Mouse (Mus musculus) forebrain, embryonic 12.5 days (tissue): ENCODE measurements at regions not wholly inside any gene's neighbourhood (a gene's known extent, or its start where the extent isn't known, plus 50 kb on each side); places are given as distances from the start of the nearest gene placed in this dataset.
A peak's percentile ranks its signal among the peaks of the same experiment; 100 is the strongest.

Experiments used
- ATAC-seq: fragments of 200-750 bp; cut with Nextera tagmentation; 2 replicates; pipeline ENCODE4 v1.8.0; 2017; ENCODE audit warnings: moderate TSS enrichment; ENCODE audit not compliant: low FRiP score
- H3K27ac ChIP-seq: fragments of 300-500 bp; sonication (generic); 2 replicates; pipeline ENCODE4 v1.5.1; 2016; ENCODE audit warnings: mild to moderate bottlenecking
- H3K27me3 ChIP-seq: fragments of 300-500 bp; sonication (generic); 2 replicates; pipeline ENCODE4 v1.6.1; 2016; ENCODE audit warnings: mild to moderate bottlenecking
- H3K36me3 ChIP-seq: fragments of 300-500 bp; sonication (generic); replicated peaks from 2 replicates; pipeline ENCODE4 v1.6.1; 2016; ENCODE audit warnings: mild to moderate bottlenecking
- H3K4me1 ChIP-seq: fragments of 300-500 bp; sonication (generic); 2 replicates; pipeline ENCODE4 v1.6.1; 2016
- H3K4me2 ChIP-seq: fragments of 300-500 bp; sonication (generic); 2 replicates; pipeline ENCODE4 v1.6.1; 2016; ENCODE audit warnings: mild to moderate bottlenecking, moderate library complexity
- H3K4me3 ChIP-seq: fragments of 300-500 bp; sonication (generic); replicated peaks from 2 replicates; pipeline ENCODE4 v1.5.1; 2016; ENCODE audit warnings: mild to moderate bottlenecking
- H3K9ac ChIP-seq: fragments of 300-500 bp; sonication (generic); 2 replicates; pipeline ENCODE4 v1.6.1; 2016; ENCODE audit warnings: mild to moderate bottlenecking
- H3K9me3 ChIP-seq: fragments of 300-500 bp; sonication (generic); 2 replicates; pipeline ENCODE4 v1.6.1; 2016
- WGBS: fragments of 180-500 bp; shearing (Covaris S2); methylation state at CpG from one replicate; pipeline ENCODE4 v1.1.7; 2016; 5-methylcytosine and 5-hydroxymethylcytosine counted together

DNA sequence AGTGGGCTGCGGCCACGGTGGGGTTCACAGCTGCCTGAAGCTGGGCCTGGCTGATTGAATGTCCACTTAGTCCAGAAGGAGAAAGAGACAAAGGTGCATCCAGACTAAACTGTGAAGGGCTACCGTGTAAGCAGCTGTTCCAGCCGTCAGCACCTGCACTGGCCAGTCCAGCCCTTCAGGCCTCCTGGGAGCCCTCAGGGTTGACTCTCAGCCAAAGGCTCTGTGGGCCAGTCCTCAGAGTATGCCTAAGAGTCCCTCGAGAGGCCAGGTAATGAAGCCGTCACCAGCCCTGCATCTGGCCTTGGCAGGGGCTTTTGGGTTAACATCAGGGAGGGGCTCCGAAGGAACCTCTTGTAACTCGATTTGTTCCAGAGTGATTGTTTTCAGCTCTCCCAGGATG lies 187.4 kb downstream of the Gpd2 start:
- H3K27me3 ChIP-seq: no peaks in the 10 kb centered on the region
- no peaks in the 10 kb centered on the region for H3K9me3 ChIP-seq
- no peak overlapping the region for H3K27ac ChIP-seq
- H3K4me2 ChIP-seq: no peak overlapping the region
- WGBS: 91% methylated on average over 8 of the region's 8 CpGs
- no peaks in the 10 kb centered on the region for H3K36me3 ChIP-seq
- ATAC-seq: no peak
- H3K4me3 ChIP-seq: no peak overlapping the region
- H3K9ac ChIP-seq: no peak overlapping the region
- H3K4me1 ChIP-seq: no peaks in the 10 kb centered on the region

GRCm38 (mm10) chr2:57425439-57425838 lies 188.0 kb downstream of the Gpd2 start:
- WGBS: 93% methylated on average over 5 of the region's 5 CpGs
- Histone ChIP-seq H3K27ac (no peak overlapping the region), H3K36me3 (no peaks in the 10 kb centered on the region), H3K4me1 (no peaks in the 10 kb centered on the region), H3K27me3 (no peaks in the 10 kb centered on the region), H3K9ac (no peak overlapping the region), H3K4me2 (no peak overlapping the region), H3K9me3 (no peaks in the 10 kb centered on the region), H3K4me3 (no peak overlapping the region)
- ATAC-seq: no peak

- no peak overlapping the region for H3K27ac ChIP-seq
- no peaks in the 10 kb centered on the region for H3K36me3 ChIP-seq
- H3K4me2 ChIP-seq: no peak overlapping the region
- 91% methylated on average over 6 of the region's 6 CpGs for WGBS
- no peak overlapping the region for H3K4me3 ChIP-seq
- H3K27me3 ChIP-seq: no peaks in the 10 kb centered on the region
- H3K9ac ChIP-seq: no peak overlapping the region
- ATAC-seq: no peak
- no peaks in the 10 kb centered on the region for H3K9me3 ChIP-seq
- no peaks in the 10 kb centered on the region for H3K4me1 ChIP-seq
These were observed 213.7 kb downstream of the Gpd2 start for GRCm38 (mm10) chr2:57450996-57451770.

DNA sequence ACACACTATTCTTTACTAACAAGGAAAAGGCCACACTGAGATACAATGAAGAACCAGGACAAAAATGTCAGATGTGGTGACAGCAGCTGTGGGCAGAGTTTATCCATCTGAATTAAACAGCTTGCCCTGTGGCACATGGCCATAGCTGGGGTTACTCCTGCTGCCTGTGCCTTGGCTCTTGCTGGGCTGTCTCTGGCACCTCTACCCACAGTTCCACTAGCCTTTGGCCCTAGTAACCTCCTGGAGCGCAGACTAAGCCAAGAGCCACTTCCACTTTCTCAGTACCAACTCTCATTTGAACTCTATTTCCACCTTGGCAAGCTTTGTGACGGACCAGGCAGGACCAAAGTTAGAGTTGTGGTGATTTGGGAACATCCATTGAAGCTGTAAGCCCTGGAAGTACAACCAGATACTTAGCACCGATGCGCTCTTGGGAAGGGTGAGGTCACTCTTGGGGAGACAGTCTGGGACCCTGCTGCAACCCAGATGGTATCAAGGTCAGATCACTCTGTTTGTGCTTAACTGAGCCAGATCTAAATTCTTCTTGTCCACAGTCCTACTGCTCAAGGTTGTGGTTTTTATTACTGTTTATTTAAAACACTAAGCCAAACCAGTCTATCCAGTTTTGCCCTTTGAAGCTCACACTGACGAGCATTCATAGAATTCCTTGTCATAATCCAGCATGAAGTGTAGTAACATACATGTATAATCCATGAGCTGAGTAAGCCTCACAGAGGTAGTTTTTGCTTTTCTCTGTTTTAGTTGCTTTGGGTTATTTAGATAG lies 216.7 kb downstream of the Gpd2 start:
- Histone ChIP-seq H3K4me2 (no peak overlapping the region), H3K4me1 (no peaks in the 10 kb centered on the region), H3K27ac (no peak overlapping the region), H3K36me3 (no peaks in the 10 kb centered on the region), H3K9me3 (no peaks in the 10 kb centered on the region), H3K4me3 (no peak overlapping the region), H3K27me3 (no peaks in the 10 kb centered on the region), H3K9ac (no peak overlapping the region)
- WGBS: 91% methylated on average over 5 of the region's 5 CpGs
- no peak for ATAC-seq

DNA sequence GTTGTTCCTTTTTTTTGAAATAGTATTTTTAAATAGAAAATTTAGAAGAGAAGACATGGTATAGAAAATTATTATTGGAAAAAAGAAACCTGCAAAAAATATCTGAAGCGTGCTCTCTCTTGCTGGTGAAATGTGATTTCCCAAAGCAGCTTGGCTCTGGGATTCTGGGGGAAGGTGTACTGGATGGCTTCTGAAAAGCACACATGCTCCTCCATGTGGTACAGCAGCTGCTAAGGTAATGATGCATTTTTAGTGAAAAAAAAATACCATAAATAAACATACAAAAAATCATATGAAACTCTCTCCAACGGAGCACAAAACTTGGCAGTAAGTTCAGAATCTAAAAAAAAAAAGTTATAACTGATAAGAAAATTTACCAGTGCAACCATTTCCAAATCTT lies 222.5 kb downstream of the Gpd2 start:
- Histone ChIP-seq H3K4me2 (no peak overlapping the region), H3K4me1 (no peaks in the 10 kb centered on the region), H3K9ac (no peak overlapping the region), H3K9me3 (no peaks in the 10 kb centered on the region), H3K27ac (no peak overlapping the region), H3K4me3 (no peak overlapping the region), H3K36me3 (no peaks in the 10 kb centered on the region), H3K27me3 (no peaks in the 10 kb centered on the region)
- 98% methylated on average over 2 of the region's 2 CpGs for WGBS
- ATAC-seq: no peak

GRCm38 (mm10) chr2:57473873-57474272 lies 236.4 kb downstream of the Gpd2 start:
- Histone ChIP-seq H3K4me1 (no peaks in the 10 kb centered on the region), H3K27ac (no peak overlapping the region), H3K4me2 (no peak overlapping the region), H3K9ac (no peak overlapping the region), H3K4me3 (no peak overlapping the region), H3K36me3 (no peaks in the 10 kb centered on the region), H3K27me3 (no peaks in the 10 kb centered on the region), H3K9me3 (no peaks in the 10 kb centered on the region)
- ATAC-seq: no peak
- WGBS: 95% methylated on average over 3 of the region's 3 CpGs

GRCm38 (mm10) chr2:57492116-57492515 lies 254.7 kb downstream of the Gpd2 start:
- H3K27me3 ChIP-seq: no peaks in the 10 kb centered on the region
- no peak for ATAC-seq
- no peaks in the 10 kb centered on the region for H3K9me3 ChIP-seq
- WGBS: 82% methylated on average over 4 of the region's 4 CpGs
- H3K4me1 ChIP-seq: no peaks in the 10 kb centered on the region
- no peaks in the 10 kb centered on the region for H3K36me3 ChIP-seq
- no peak overlapping the region for H3K4me3 ChIP-seq
- no peak overlapping the region for H3K9ac ChIP-seq
- H3K4me2 ChIP-seq: no peak overlapping the region
- no peak overlapping the region for H3K27ac ChIP-seq

- WGBS: 20% methylated on average over 6 of the region's 6 CpGs
- Histone ChIP-seq H3K4me1 (no peaks in the 10 kb centered on the region), H3K4me2 (no peak overlapping the region), H3K9ac (no peak overlapping the region), H3K27me3 (no peaks in the 10 kb centered on the region), H3K4me3 (no peak overlapping the region), H3K27ac (no peak overlapping the region), H3K36me3 (no peaks in the 10 kb centered on the region), H3K9me3 (no peaks in the 10 kb centered on the region)
- ATAC-seq: no peak
These were observed 255.6 kb downstream of the Gpd2 start for GRCm38 (mm10) chr2:57492914-57493621.

DNA sequence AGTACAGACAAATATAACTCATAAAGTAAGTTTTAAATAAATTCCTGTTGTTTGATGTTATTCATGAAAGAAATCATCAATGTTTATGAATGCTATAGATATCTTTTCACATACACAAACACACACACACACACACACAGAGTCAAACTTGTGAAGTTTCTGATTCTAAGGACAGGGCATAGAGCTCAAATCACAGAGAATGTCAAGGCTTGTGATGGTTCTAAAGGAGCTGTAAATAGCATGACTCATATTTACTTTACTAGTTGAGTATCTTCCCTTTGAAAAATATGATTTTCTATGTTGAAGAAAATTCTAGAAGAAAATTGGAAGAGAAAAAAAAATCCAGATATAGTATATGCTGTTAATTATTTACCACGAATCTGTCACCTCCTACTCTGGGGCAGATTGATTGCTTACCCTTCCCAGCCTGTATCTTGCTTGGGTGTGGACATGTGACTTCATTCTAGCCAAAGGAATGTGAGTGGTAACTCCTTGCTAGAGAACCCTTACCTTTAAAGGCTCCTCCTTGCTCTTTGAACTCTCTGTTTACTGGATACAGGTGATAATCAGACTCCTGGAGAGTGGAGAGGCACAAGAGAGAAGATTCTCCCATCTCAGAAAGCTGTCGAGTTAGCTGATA lies 259.0 kb downstream of the Gpd2 start:
- H3K36me3 ChIP-seq: no peaks in the 10 kb centered on the region
- H3K4me2 ChIP-seq: no peak overlapping the region
- no peaks in the 10 kb centered on the region for H3K4me1 ChIP-seq
- no peaks in the 10 kb centered on the region for H3K9me3 ChIP-seq
- no peak for ATAC-seq
- H3K27ac ChIP-seq: no peak overlapping the region
- no peaks in the 10 kb centered on the region for H3K27me3 ChIP-seq
- no peak overlapping the region for H3K9ac ChIP-seq
- WGBS: 81% methylated on average over 2 of the region's 2 CpGs
- no peak overlapping the region for H3K4me3 ChIP-seq

DNA sequence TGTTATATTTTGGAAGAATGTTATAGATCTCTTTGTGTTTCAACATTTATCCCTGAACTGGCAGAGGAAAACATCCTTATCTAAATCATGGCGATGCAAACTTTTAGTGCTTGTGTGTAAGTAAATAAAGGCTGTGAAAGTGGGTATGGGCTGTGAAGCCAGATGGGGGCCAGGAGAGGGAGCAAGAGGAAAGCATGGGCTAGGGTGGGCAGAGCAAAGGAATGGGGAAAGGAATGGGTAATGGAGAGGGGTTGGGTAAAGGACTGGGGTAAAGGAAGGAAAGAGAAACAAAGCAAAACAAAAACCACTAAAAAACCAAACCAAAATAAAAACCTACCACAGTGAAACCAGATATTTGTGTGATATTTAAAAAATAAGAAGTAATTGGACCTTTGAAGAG lies 260.5 kb downstream of the Gpd2 start:
- Histone ChIP-seq H3K27me3 (no peaks in the 10 kb centered on the region), H3K9ac (no peak overlapping the region), H3K36me3 (no peaks in the 10 kb centered on the region), H3K4me2 (no peak overlapping the region), H3K4me1 (no peaks in the 10 kb centered on the region), H3K9me3 (no peaks in the 10 kb centered on the region), H3K27ac (no peak overlapping the region), H3K4me3 (no peak overlapping the region)
- ATAC-seq: no peak
- WGBS: 93% methylated on average over 1 of the region's 1 CpGs

GRCm38 (mm10) chr2:57504678-57505077 lies 267.2 kb downstream of the Gpd2 start:
- WGBS: 81% methylated on average over 2 of the region's 2 CpGs
- no peaks in the 10 kb centered on the region for H3K9me3 ChIP-seq
- no peak overlapping the region for H3K9ac ChIP-seq
- H3K36me3 ChIP-seq: no peaks in the 10 kb centered on the region
- no peak overlapping the region for H3K4me2 ChIP-seq
- no peaks in the 10 kb centered on the region for H3K4me1 ChIP-seq
- H3K4me3 ChIP-seq: no peak overlapping the region
- no peaks in the 10 kb centered on the region for H3K27me3 ChIP-seq
- ATAC-seq: no peak
- no peak overlapping the region for H3K27ac ChIP-seq

DNA sequence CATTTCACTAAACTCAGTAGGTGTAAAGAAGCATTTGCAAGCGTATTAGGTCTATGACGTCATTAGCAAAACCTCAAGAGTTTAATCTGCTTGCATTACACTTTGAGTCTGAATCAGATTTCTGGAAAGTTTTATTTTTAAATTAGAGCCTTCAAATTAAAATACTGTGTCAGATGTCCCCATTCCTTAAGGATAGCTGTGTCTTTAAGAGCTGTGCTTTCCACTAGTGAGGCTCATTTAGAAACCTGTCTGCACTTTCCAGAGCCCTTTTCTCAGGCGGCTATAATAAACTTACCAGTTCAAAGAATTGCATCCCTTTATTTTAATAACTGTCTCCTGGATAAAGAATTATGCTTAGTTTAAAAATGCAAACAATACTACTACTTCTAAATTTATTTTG lies 285.0 kb downstream of the Gpd2 start:
- 0 out of 2 replicates have a peak overlapping the region, but pooled peaks have one; percentile 13 for H3K4me2 ChIP-seq
- ATAC-seq: peak; percentile 67
- no peaks in the 10 kb centered on the region for H3K9me3 ChIP-seq
- H3K4me3 ChIP-seq: no peak overlapping the region
- no peak overlapping the region for H3K27ac ChIP-seq
- no peaks in the 10 kb centered on the region for H3K36me3 ChIP-seq
- 28% methylated on average over 3 of the region's 3 CpGs for WGBS
- no peak overlapping the region for H3K9ac ChIP-seq
- peaks cover 16% of the 10 kb centered on the region; the same call in 1 of the 2 replicates for H3K4me1 ChIP-seq
- H3K27me3 ChIP-seq: no peaks in the 10 kb centered on the region
